Mouse (Mus musculus): Measurements from ENCODE around the gene Trim30c.
"Not testable (repeated sequence)": the region's sequence is repeated elsewhere in the genome, so short reads cannot be mapped to it uniquely, and the experiment has no call there.

The Trim30c gene

DNA sequence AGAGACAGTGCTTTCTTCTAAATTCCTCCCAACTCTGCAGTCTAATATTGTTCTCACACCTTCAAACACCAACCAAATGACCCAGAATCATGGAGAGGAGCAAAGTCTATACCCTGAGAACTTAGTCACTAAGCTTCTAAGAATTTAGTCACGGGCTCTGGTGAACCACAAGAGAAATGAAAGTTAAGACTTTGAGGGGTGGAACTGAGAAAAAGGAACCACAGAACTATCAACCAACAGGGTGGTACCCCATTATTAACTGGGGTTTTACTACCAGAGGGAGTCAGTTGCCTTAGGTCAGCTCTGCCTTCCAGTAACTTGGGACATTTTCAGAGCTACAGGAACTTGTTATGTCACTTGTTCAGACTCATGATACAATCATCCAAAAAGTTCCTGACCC, at the start of gene Trim30c:
TSS of gene Trim30c (minus strand) at position 140 of the 400 bp plus-strand sequence.
- DNase-seq = peak; percentile 3

- peak; percentile 58 for DNase-seq
Observed at GRCm38 (mm10) chr7:104445961-104446645, 45.5 kb upstream of the Trim30c start.

DNA sequence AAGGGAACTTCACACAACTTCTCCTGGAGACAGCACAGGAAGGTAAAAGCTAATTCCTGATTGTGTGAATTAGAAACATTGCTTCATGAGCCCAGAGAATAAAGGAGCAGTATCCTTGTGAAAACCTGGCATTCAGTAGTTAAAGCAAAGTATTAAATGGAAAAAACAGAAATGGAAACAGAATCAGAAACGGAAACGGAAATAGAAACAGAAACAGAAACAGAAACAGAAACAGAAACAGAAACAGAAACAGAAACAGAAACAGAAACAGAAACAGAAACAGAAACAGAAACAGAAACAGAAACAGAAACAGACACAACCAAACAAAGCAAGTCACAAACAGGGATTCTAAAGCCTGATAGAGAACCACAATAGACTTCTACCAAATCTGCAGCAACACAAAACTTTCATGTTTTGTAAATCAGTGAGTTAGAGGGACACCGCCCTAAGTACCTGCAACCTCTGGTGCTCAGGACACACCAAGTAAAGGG, 3.9 kb upstream of the Trim30c start:
- DNase-seq = no peak

GRCm38 (mm10) chr7:104401140-104401539, 503 bp upstream of the Trim30c start:
- peak; percentile 3 for DNase-seq

DNA sequence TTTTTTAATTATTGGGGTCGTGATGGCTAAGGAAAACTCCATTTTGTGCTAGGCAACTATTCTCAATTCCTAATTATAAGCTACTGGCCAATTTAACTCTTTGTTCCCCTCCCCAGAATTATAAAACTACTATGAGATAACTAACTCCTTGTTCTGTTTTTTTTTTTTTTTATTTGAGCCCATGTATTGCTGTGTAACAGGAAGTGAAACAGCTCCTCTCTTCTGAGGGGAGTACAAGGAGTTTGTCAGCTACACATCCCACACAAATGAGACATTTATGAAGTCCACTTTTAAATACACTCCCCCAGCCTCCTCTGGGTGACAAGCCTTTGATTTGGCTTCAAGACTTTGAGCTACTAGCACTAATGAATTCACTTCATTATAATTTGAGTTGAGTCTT, 2.1 kb downstream of the Trim30c start:
- DNase-seq = no peak

GRCm38 (mm10) chr7:104369736-104370414, 30.8 kb downstream of the Trim30c start, which contains the start of gene Trim30b:
TSS of gene Trim30b (minus strand) at chr7:104369884.
- DNase-seq = peak; percentile 69

GRCm38 (mm10) chr7:104366339-104366738, 34.3 kb downstream of the Trim30c start:
- no peak for DNase-seq

- DNase-seq = no peak
Observed at GRCm38 (mm10) chr7:104353600-104353967, 47.1 kb downstream of the Trim30c start.

GRCm38 (mm10) chr7:104352717-104353599, 47.7 kb downstream of the Trim30c start, which contains the start of gene Trim12c:
TSS of gene Trim12c (minus strand) at chr7:104353362.
- peak; percentile 93 for DNase-seq

GRCm38 (mm10) chr7:104348043-104348442, 52.6 kb downstream of the Trim30c start:
- not testable (repeated sequence) for DNase-seq

- DNase-seq = not testable (repeated sequence)
Observed at GRCm38 (mm10) chr7:104340744-104341143, 59.9 kb downstream of the Trim30c start.

DNA sequence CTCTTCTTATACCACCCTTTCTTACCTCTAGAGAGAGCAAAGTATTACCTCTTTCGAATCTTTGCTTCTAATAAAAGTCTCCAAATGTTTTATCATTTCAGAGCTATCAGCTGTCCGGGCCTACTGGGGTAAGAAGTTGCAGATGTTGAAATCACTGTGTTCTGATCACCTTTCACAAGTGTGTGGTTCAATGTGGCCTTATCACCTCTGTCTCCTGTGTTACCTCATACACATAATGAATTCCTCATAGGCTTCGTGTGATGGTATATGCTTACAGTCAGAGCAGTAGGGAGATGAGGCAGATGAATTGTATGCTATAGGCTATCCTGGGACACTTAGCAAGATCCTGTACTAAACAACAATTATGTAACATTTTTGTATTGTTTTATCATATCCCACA, 65.1 kb downstream of the Trim30c start:
- DNase-seq = not testable (repeated sequence)

Data from lung, postnatal 36 days (tissue).